Mouse (Mus musculus): ENCODE results near the gene Hnrnpab. TPM values are rescaled to one million over a fixed set of nuclear protein-coding genes. Genes with fewer than 3 reads are reported as not detected.

The Hnrnpab gene
- polyA plus RNA-seq, 1 experiment from 2014 or later, result 336 TPM

DNA sequence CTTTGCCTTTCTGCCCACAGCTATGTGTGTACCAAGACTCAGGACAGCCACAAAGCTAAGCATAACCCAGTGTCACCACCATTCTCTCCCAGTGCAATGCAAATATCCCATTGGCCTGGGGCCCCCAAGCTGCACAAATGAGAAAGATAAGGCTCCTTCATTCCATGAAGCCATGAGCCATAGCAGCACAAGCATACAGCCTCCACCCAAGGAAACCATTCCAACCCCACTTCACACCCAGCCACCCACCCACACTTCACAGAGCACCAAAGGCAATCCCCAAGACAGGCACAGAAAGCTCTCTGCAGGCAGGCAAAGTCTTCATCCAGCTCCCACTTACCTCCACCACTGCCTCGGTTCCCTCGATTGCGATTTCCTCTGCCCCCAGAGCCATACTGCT, 4.4 kb downstream of the Hnrnpab start:
- no peak overlapping the region for H3K4me3 ChIP-seq (replicated peaks; ENCODE audit: low read depth, low read length)
- no peaks in the 10 kb centered on the region for H3K27me3 ChIP-seq (ENCODE audit: insufficient read depth, low read length)
- no peak for DNase-seq (ENCODE audit: low spot score)
- WGBS, result 88% methylated on average over 3 of the region's 3 CpGs
- H3K27ac ChIP-seq, result no peak overlapping the region
- no peak overlapping the region for H3K9ac ChIP-seq (ENCODE audit: low read depth, low read length)
- H3K4me2 ChIP-seq (ENCODE audit: low read length), result no peak overlapping the region
- H3K4me1 ChIP-seq (replicated peaks; ENCODE audit: insufficient read depth, low read length), result no peaks in the 10 kb centered on the region; the same call in 1 of the 2 replicates
- TF ChIP-seq CTCF (IDR thresholded peaks at IDR 0.05; ENCODE audit: low read depth), result no peak
- no peaks in the 10 kb centered on the region for H3K9me3 ChIP-seq (replicated peaks; ENCODE audit: low read length)
- ATAC-seq (replicated peaks; ENCODE audit: low FRiP score, low read depth), result no peak
- H3K36me3 ChIP-seq (ENCODE audit: insufficient read depth, low read length), result peaks cover 73% of the 10 kb centered on the region

DNA sequence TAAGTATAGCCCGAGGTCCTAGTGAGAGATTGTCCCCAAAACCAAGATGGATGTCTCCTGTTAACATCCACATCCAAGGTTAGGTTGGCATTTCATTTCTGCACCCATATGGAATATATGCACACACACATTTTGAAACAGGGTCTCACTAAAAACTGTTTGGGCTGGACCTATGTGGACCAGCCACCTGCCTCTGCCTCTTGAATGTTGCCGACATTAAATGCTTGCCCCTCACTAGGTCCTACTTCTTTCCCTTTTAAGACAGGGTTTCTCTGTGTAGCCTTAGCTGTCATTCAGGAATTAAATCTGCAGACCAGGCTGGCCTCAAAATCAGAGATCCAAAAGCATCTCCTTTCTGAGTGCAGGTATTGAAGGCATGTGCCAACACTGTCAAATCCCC, 9.1 kb downstream of the Hnrnpab start:
- H3K4me3 ChIP-seq (replicated peaks; ENCODE audit: low read depth, low read length), result no peak overlapping the region
- no peaks in the 10 kb centered on the region for H3K4me1 ChIP-seq (replicated peaks; ENCODE audit: insufficient read depth, low read length)
- H3K36me3 ChIP-seq (ENCODE audit: insufficient read depth, low read length), result peaks cover 92% of the 10 kb centered on the region
- ATAC-seq (replicated peaks; ENCODE audit: low FRiP score, low read depth) (no peak), DNase-seq (ENCODE audit: low spot score) (no peak)
- no peak overlapping the region for H3K4me2 ChIP-seq (ENCODE audit: low read length)
- H3K9me3 ChIP-seq (replicated peaks; ENCODE audit: low read length), result no peaks in the 10 kb centered on the region
- H3K27me3 ChIP-seq (ENCODE audit: insufficient read depth, low read length), result no peaks in the 10 kb centered on the region
- 88% methylated on average over 2 of the region's 2 CpGs for WGBS
- H3K27ac ChIP-seq, result no peak overlapping the region
- no peak overlapping the region for H3K9ac ChIP-seq (ENCODE audit: low read depth, low read length)
- no peak for TF ChIP-seq CTCF (IDR thresholded peaks at IDR 0.05; ENCODE audit: low read depth)

DNA sequence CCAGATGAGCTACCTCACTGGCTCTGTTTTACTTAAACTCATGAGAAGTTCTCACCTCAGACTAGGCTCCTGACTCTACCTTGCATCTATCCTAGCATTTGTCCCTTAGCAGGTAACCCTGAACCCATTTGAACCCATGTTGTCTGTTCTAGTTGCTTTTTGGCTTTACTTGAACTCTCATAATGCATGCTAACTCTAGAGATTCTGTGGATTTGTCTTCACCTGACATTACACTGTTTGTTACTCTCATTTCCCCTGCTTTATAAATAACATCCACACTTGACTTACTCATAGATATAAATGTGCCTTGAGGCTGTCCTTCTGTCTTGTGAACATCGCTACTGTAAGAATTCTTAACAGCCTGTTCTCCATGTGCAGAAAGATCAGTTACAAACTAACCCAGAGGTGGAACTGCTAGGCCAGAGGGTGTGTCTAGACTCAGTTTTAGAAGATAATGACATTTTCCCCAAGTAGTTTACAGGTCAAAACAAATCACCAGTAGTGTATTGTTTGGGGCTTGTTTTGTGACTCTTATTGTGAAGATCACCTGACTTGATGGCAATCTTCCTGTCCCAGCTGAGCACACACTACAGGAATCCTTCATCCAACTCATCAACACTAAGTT, 11.1 kb downstream of the Hnrnpab start:
- DNase-seq (ENCODE audit: low spot score) (no peak), ATAC-seq (replicated peaks; ENCODE audit: low FRiP score, low read depth) (no peak)
- Histone ChIP-seq H3K4me2 (ENCODE audit: low read length) (no peak overlapping the region), H3K27ac (no peak overlapping the region), H3K9me3 (replicated peaks; ENCODE audit: low read length) (no peaks in the 10 kb centered on the region), H3K4me1 (replicated peaks; ENCODE audit: insufficient read depth, low read length) (no peaks in the 10 kb centered on the region), H3K36me3 (ENCODE audit: insufficient read depth, low read length) (peaks cover 86% of the 10 kb centered on the region), H3K27me3 (ENCODE audit: insufficient read depth, low read length) (no peaks in the 10 kb centered on the region), H3K9ac (ENCODE audit: low read depth, low read length) (no peak overlapping the region), H3K4me3 (replicated peaks; ENCODE audit: low read depth, low read length) (no peak overlapping the region)
- TF ChIP-seq CTCF (IDR thresholded peaks at IDR 0.05; ENCODE audit: low read depth), result no peak
- WGBS, result 95% methylated on average over 1 of the region's 1 CpGs

DNA sequence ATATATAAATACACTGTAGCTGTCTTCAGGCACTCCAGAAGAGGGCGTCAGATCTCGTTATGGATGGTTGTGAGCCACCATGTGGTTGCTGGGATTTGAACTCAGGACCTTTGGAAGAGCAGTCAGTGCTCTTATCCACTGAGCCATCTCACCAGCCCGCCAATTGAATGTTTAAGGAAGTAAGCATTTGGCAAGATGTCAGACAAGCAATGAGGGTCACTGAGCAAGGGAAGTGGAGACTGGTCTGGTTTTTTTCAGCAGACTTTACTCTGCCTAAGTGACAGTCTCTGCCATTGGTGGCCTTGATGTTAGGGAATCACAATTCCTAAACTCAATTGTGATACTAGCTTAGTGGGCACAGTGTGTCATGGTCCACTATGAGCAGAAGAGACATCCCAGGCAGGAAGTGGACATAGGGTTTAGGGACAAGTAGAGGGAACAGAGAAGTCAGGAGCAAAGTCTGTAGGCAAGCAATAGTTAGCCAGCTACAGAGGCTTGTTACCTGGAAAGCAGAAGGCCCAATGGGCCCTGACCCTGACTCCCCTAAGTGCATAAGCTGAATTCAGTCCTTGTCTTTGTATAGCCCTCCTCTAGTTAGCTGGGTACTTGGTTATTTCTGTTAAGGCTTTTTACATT, 11.8 kb downstream of the Hnrnpab start:
- WGBS, result 61% methylated on average over 3 of the region's 3 CpGs
- TF ChIP-seq CTCF (IDR thresholded peaks at IDR 0.05; ENCODE audit: low read depth), result no peak

DNA sequence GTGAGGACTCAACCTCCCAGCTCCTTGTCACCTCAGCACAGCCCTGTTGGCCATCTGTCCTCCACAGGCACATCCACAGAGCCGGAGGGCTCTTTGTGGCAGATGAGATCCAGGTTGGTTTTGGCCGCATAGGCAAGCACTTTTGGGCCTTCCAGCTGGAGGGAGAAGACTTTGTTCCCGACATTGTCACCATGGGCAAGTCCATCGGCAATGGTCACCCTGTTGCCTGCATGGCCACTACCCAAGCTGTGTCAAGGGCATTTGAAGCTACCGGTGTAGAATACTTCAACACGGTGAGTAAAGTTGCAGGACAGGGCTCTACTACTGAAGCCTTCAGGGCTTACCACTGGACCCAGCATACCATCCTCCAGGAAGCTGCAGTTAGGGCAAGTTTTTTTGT, 12.8 kb downstream of the Hnrnpab start:
- DNase-seq (ENCODE audit: low spot score) (no peak), ATAC-seq (replicated peaks; ENCODE audit: low FRiP score, low read depth) (no peak)
- Histone ChIP-seq H3K27ac (no peak overlapping the region), H3K9me3 (replicated peaks; ENCODE audit: low read length) (no peaks in the 10 kb centered on the region), H3K9ac (ENCODE audit: low read depth, low read length) (no peak overlapping the region), H3K27me3 (ENCODE audit: insufficient read depth, low read length) (no peaks in the 10 kb centered on the region), H3K4me3 (replicated peaks; ENCODE audit: low read depth, low read length) (no peak overlapping the region), H3K4me1 (replicated peaks; ENCODE audit: insufficient read depth, low read length) (no peaks in the 10 kb centered on the region), H3K4me2 (ENCODE audit: low read length) (no peak overlapping the region), H3K36me3 (ENCODE audit: insufficient read depth, low read length) (peaks cover 78% of the 10 kb centered on the region)
- WGBS, result 90% methylated on average over 6 of the region's 6 CpGs
- TF ChIP-seq CTCF (IDR thresholded peaks at IDR 0.05; ENCODE audit: low read depth), result no peak

More for the DNA sequence above, 11.8 kb downstream of the Hnrnpab start:
- no peak overlapping the region for H3K4me2 ChIP-seq (ENCODE audit: low read length)
- no peak for ATAC-seq (replicated peaks; ENCODE audit: low FRiP score, low read depth)
- H3K36me3 ChIP-seq (ENCODE audit: insufficient read depth, low read length), result peaks cover 81% of the 10 kb centered on the region
- DNase-seq (ENCODE audit: low spot score), result no peak
- H3K9ac ChIP-seq (ENCODE audit: low read depth, low read length), result no peak overlapping the region
- no peak overlapping the region for H3K27ac ChIP-seq
- no peaks in the 10 kb centered on the region for H3K9me3 ChIP-seq (replicated peaks; ENCODE audit: low read length)
- H3K27me3 ChIP-seq (ENCODE audit: insufficient read depth, low read length), result no peaks in the 10 kb centered on the region
- no peak overlapping the region for H3K4me3 ChIP-seq (replicated peaks; ENCODE audit: low read depth, low read length)
- H3K4me1 ChIP-seq (replicated peaks; ENCODE audit: insufficient read depth, low read length), result no peaks in the 10 kb centered on the region

DNA sequence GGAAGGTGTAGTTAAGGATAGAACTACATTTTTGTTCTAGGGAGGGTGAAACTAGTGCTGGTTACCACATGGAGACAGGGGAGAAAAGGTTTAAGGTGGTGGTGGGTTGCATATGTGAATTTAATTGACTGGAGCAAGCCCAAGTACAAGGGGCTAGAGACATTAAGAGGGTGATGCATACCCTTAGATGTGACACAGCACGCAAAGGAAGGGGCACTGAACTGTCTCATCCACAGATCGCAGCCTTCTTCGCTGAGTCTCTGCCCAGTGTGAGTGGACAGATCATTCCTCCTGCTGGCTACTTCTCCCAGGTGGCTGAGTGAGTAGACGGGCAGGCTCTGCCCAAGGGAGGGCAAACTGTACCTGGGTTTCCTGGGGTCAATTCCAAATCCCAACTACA, 13.3 kb downstream of the Hnrnpab start:
- Histone ChIP-seq H3K4me1 (replicated peaks; ENCODE audit: insufficient read depth, low read length) (no peaks in the 10 kb centered on the region), H3K4me3 (replicated peaks; ENCODE audit: low read depth, low read length) (no peak overlapping the region), H3K9me3 (replicated peaks; ENCODE audit: low read length) (no peaks in the 10 kb centered on the region), H3K27ac (no peak overlapping the region), H3K36me3 (ENCODE audit: insufficient read depth, low read length) (peaks cover 75% of the 10 kb centered on the region), H3K4me2 (ENCODE audit: low read length) (no peak overlapping the region), H3K27me3 (ENCODE audit: insufficient read depth, low read length) (no peaks in the 10 kb centered on the region), H3K9ac (ENCODE audit: low read depth, low read length) (no peak overlapping the region)
- no peak for ATAC-seq (replicated peaks; ENCODE audit: low FRiP score, low read depth)
- TF ChIP-seq CTCF (IDR thresholded peaks at IDR 0.05; ENCODE audit: low read depth), result no peak
- DNase-seq (ENCODE audit: low spot score), result no peak
- WGBS, result 87% methylated on average over 4 of the region's 4 CpGs
